Comparison of ENCODE assay signal across 11 mouse cellular contexts in genomic region chr4:72389811-72390625, GRCm38 (mm10).
"Had no signal": no experiment of that assay in that cellular context is flagged by ENCODE, and none has a peak within 500 bp of the region (broad histone marks: within the 10 kb centered on the region; RNA-seq: fewer than 3 reads in every experiment).

No protein-coding gene starts in this region.

- H3K4me1 ChIP-seq: liver, embryonic 13.5 days; neural tube, embryonic 12.5 days had no signal

- H3K4me3 ChIP-seq: liver, embryonic 13.5 days; neural tube, embryonic 12.5 days had no signal

- H3K9me3 ChIP-seq: liver, embryonic 13.5 days; neural tube, embryonic 12.5 days had no signal

- H3K27me3 ChIP-seq: liver, embryonic 13.5 days had no signal

- DNase-seq: kidney, adult 2 months; liver; liver, embryonic 13.5 days; liver, postnatal 0 days; lung, postnatal 36 days; midbrain, embryonic 14.5 days; thymus, postnatal 4 days had no signal

- H3K9ac ChIP-seq: liver, embryonic 13.5 days; liver, postnatal 0 days; neural tube, embryonic 12.5 days had no signal

- H3K27ac ChIP-seq: liver, embryonic 13.5 days; neural tube, embryonic 12.5 days; stomach, postnatal 0 days had no signal

- ATAC-seq: intestine, embryonic 16.5 days; liver, postnatal 0 days; lung, postnatal 0 days had no signal

- H3K36me3 ChIP-seq: liver, embryonic 13.5 days; neural tube, embryonic 12.5 days had no signal

- H3K4me2 ChIP-seq: liver, embryonic 13.5 days; neural tube, embryonic 12.5 days had no signal
